Mouse (Mus musculus) embryonic facial prominence, embryonic 12.5 days (tissue): Measurements from ENCODE around the gene Erc1. TPM values are rescaled to one million over a fixed set of nuclear protein-coding genes. Genes with fewer than 3 reads are reported as not detected.
"Not testable (repeated sequence)": the region's sequence is repeated elsewhere in the genome, so short reads cannot be mapped to it uniquely, and the experiment has no call there.

Experiments
- ATAC-seq: fragments of 200-750 bp; cut with Nextera tagmentation; 2 replicates; pipeline ENCODE4 v1.8.0; 2017; ENCODE audit not compliant: insufficient number of reproducible peaks, insufficient read depth, low FRiP score, low TSS enrichment
- H3K27ac ChIP-seq: fragments of 300-500 bp; sonication (generic); 2 replicates; pipeline ENCODE4 v1.5.1; 2016; ENCODE audit warnings: mild to moderate bottlenecking
- H3K27me3 ChIP-seq: fragments of 300-500 bp; sonication (generic); 2 replicates; pipeline ENCODE4 v1.6.1; 2016; ENCODE audit warnings: mild to moderate bottlenecking, moderate library complexity
- H3K36me3 ChIP-seq: fragments of 300-500 bp; sonication (generic); 2 replicates; pipeline ENCODE4 v1.6.1; 2016; ENCODE audit warnings: mild to moderate bottlenecking
- H3K4me1 ChIP-seq: fragments of 300-500 bp; sonication (generic); 2 replicates; pipeline ENCODE4 v1.6.1; 2016
- H3K4me2 ChIP-seq: fragments of 300-500 bp; sonication (generic); replicated peaks from 2 replicates; pipeline ENCODE4 v1.6.1; 2016; ENCODE audit warnings: mild to moderate bottlenecking, moderate library complexity
- H3K4me3 ChIP-seq: fragments of 300-500 bp; sonication (generic); 2 replicates; pipeline ENCODE4 v1.5.1; 2016; ENCODE audit warnings: mild to moderate bottlenecking
- H3K9ac ChIP-seq: fragments of 300-500 bp; sonication (generic); 2 replicates; pipeline ENCODE4 v1.6.1; 2016; ENCODE audit warnings: mild to moderate bottlenecking, moderate library complexity
- H3K9me3 ChIP-seq: fragments of 300-500 bp; sonication (generic); 2 replicates; pipeline ENCODE4 v1.6.1; 2016; ENCODE audit warnings: mild to moderate bottlenecking, moderate library complexity
- whole genome bisulfite sequencing: fragments of 180-500 bp; shearing (Covaris S2); methylation state at CpG from one replicate; pipeline ENCODE4 v1.1.7; 2016; 5-methylcytosine and 5-hydroxymethylcytosine counted together
- polyA plus RNA-seq: library from polyadenylated mRNA; unstranded; fragments of >200 nt; fragmentation: Nextera tagmentation; extraction: Ambion mirVana; gene quantifications from 2 replicates; pipeline ENCODE4 v1.2.1, GENCODE M21; 2016

Erc1 gene
- polyA plus RNA-seq, 1 experiment from 2014 or later: 32.1 TPM

DNA sequence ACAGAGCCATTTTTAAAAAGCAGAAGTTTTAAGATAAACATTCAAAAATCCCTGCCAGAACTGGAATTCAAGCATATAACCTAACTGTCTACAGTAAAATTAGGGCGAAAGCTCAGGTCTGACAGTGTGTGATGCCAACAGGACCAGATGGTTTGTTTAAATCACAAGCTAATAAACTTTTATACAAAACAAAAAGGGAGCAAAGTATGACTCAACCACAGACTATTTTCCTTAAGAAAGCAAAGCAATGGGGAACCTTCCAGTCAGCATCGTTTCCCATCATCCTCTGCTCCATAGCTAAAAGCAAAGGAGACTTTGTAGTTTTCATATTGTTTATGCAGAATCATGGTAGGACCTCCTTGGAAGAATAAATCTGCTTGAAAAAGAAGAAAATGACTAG, 143.1 kb downstream of the Erc1 start:
- Histone ChIP-seq H3K9ac (no peak overlapping the region), H3K9me3 (no peaks in the 10 kb centered on the region), H3K4me1 (no peaks in the 10 kb centered on the region), H3K36me3 (no peaks in the 10 kb centered on the region), H3K4me3 (no peak overlapping the region), H3K27ac (no peak overlapping the region), H3K4me2 (no peak overlapping the region), H3K27me3 (no peaks in the 10 kb centered on the region)
- ATAC-seq: no peak
- 95% methylated on average over 2 of the region's 2 CpGs for WGBS

DNA sequence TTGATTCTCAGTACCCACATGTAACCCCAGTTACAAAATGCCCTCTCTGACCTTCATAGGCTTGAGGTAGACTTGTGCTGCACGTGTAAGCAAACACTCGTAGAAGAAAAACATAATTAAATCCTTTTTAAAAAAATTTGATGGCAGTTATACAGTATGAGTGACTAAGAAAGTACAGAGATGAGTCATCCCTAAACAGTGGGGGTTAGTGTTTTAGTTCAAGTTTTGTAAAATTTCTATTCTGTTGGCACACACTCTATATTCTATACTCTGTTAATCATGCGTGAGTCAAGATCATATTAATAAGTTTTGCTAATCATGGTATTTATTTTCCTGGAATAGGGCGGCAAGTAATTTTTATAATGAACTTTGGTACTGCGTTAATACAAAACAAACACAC, 155.2 kb downstream of the Erc1 start:
- Histone ChIP-seq H3K4me2 (no peak overlapping the region), H3K27me3 (no peaks in the 10 kb centered on the region), H3K4me1 (no peaks in the 10 kb centered on the region), H3K9ac (no peak overlapping the region), H3K36me3 (peaks cover 3% of the 10 kb centered on the region; the same call in 1 of the 2 replicates), H3K27ac (no peak overlapping the region), H3K4me3 (no peak overlapping the region), H3K9me3 (no peaks in the 10 kb centered on the region)
- ATAC-seq: no peak
- 92% methylated on average over 5 of the region's 5 CpGs for WGBS

DNA sequence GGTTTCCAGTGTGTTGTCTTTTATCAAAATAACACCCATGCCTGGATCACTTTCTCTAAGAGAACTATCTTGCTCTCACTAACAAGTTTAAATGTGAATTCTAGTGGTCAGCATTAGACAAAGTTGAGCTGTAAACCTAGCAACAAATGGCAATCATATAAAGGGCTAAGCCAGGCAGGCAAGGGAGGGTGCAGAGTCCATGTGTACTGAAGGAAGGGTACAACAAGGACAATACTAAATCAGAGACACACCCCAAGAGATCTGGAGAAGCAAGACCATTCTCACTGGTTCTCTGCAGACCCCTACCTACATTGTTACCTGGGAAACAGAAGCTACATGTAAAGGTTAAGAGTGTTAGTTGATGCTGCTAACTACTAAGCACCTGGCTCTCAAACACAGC, 161.5 kb downstream of the Erc1 start:
- no peak for ATAC-seq
- Histone ChIP-seq H3K36me3 (no peaks in the 10 kb centered on the region), H3K9me3 (no peaks in the 10 kb centered on the region), H3K4me3 (no peak overlapping the region), H3K27me3 (no peaks in the 10 kb centered on the region), H3K27ac (no peak overlapping the region), H3K4me1 (no peaks in the 10 kb centered on the region), H3K9ac (no peak overlapping the region), H3K4me2 (no peak overlapping the region)

GRCm38 (mm10) chr6:119680746-119681145, 167.2 kb downstream of the Erc1 start:
- WGBS: 88% methylated on average over 2 of the region's 2 CpGs
- no peak for ATAC-seq
- H3K4me2 ChIP-seq: no peak overlapping the region

GRCm38 (mm10) chr6:119674811-119675209, 173.2 kb downstream of the Erc1 start:
- no peak overlapping the region for H3K4me2 ChIP-seq
- peaks cover 4% of the 10 kb centered on the region; the same call in 1 of the 2 replicates for H3K36me3 ChIP-seq
- H3K4me3 ChIP-seq: no peak overlapping the region
- 91% methylated on average over 7 of the region's 7 CpGs for WGBS
- no peak overlapping the region for H3K27ac ChIP-seq
- H3K9me3 ChIP-seq: no peaks in the 10 kb centered on the region
- H3K4me1 ChIP-seq: no peaks in the 10 kb centered on the region
- no peaks in the 10 kb centered on the region for H3K27me3 ChIP-seq
- no peak for ATAC-seq
- H3K9ac ChIP-seq: no peak overlapping the region

More at GRCm38 (mm10) chr6:119680746-119681145, 167.2 kb downstream of the Erc1 start:
- Histone ChIP-seq H3K4me1 (no peaks in the 10 kb centered on the region), H3K27me3 (no peaks in the 10 kb centered on the region), H3K9me3 (no peaks in the 10 kb centered on the region), H3K36me3 (no peaks in the 10 kb centered on the region), H3K9ac (no peak overlapping the region), H3K4me3 (no peak overlapping the region), H3K27ac (no peak overlapping the region)

DNA sequence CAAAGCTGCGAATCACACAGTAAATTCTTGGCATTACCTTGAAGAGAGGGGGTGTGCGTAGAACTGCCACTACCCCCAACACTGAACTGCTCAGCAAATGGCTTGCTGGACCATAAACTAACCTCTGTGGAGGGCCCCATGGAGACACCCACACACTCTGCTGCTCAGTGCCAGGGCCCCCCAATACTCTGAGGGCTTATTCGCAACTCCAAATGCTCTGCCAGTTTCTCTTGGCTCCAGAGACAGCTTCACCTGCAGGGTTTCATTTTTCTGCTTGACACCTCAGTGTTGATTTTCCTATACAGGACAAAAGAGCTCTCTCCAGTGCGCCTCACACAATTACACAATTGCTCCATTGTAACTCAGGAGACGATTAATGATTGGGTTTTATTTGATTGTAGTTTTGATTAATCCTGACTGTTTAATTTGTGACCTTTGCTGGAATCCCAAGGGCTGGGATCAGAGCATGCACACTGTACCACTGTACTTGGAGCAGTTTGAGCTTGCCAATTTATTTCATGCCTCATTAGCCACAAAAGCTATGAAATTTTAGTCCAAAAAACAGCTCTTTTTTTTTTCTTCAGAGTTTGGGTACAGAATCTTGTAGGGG, 173.7 kb downstream of the Erc1 start:
- Histone ChIP-seq H3K27me3 (no peaks in the 10 kb centered on the region), H3K36me3 (peaks cover 4% of the 10 kb centered on the region; the same call in 1 of the 2 replicates), H3K4me1 (no peaks in the 10 kb centered on the region), H3K9me3 (no peaks in the 10 kb centered on the region), H3K4me2 (no peak overlapping the region), H3K27ac (no peak overlapping the region), H3K9ac (no peak overlapping the region), H3K4me3 (no peak overlapping the region)
- no peak for ATAC-seq
- WGBS: 85% methylated on average over 5 of the region's 5 CpGs

DNA sequence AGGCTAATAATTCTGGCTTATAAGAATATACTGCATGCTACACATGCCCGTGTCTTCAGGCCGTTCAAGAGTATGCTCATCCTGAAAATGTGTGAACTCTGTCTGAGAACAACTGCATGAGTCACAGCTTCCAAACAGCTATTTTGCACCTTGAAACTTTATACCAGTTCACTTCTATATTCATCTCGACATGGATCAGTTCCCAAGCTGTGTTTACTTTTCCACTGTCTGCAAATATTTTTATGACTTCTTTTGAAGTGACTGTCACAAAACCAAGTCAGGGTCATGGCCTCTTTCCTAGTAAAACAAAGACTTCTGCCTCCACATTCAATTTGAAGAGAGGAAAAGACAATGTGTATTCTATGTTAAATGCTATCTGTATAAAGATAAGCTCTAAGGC, 178.2 kb downstream of the Erc1 start:
- no peak for ATAC-seq
- Histone ChIP-seq H3K9me3 (no peaks in the 10 kb centered on the region), H3K4me2 (no peak overlapping the region), H3K4me3 (no peak overlapping the region), H3K9ac (no peak overlapping the region), H3K36me3 (peaks cover 4% of the 10 kb centered on the region; the same call in 1 of the 2 replicates), H3K4me1 (no peaks in the 10 kb centered on the region), H3K27me3 (no peaks in the 10 kb centered on the region), H3K27ac (no peak overlapping the region)
- WGBS: 62% methylated on average over 3 of the region's 3 CpGs

DNA sequence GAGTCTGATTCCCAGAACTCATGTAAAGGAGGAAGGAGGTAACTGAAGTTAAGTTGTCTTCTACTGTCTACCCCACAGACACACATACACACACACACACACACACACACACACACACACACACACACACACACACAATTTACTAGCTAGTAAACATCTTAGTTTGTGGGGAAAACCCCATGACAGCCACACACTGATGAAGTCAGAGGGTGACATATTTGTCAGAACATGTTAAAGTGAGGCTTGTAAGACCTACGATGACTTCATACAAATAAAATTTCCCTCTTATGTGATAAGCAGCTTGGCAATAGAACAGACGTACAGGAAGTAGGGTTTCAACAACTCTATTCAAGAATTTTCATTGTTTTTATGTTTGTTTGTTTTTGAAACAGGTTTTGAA, 185.0 kb downstream of the Erc1 start:
- no peak overlapping the region for H3K27ac ChIP-seq
- H3K9ac ChIP-seq: no peak overlapping the region
- no peaks in the 10 kb centered on the region for H3K9me3 ChIP-seq
- H3K4me2 ChIP-seq: no peak overlapping the region
- 0 out of 2 replicates have a peak, but pooled peaks cover 2% of the 10 kb centered on the region for H3K4me1 ChIP-seq
- no peaks in the 10 kb centered on the region for H3K36me3 ChIP-seq
- H3K27me3 ChIP-seq: no peaks in the 10 kb centered on the region
- no peak for ATAC-seq
- H3K4me3 ChIP-seq: no peak overlapping the region
- 81% methylated on average over 2 of the region's 2 CpGs for WGBS

- Histone ChIP-seq H3K4me3 (no peak overlapping the region), H3K4me1 (0 out of 2 replicates have a peak, but pooled peaks cover 2% of the 10 kb centered on the region), H3K4me2 (no peak overlapping the region), H3K27me3 (no peaks in the 10 kb centered on the region), H3K9me3 (no peaks in the 10 kb centered on the region), H3K9ac (no peak overlapping the region), H3K36me3 (no peaks in the 10 kb centered on the region), H3K27ac (no peak overlapping the region)
- WGBS: 58% methylated on average over 3 of the region's 3 CpGs
- no peak for ATAC-seq
These were observed 186.9 kb downstream of the Erc1 start for GRCm38 (mm10) chr6:119661081-119661493.

DNA sequence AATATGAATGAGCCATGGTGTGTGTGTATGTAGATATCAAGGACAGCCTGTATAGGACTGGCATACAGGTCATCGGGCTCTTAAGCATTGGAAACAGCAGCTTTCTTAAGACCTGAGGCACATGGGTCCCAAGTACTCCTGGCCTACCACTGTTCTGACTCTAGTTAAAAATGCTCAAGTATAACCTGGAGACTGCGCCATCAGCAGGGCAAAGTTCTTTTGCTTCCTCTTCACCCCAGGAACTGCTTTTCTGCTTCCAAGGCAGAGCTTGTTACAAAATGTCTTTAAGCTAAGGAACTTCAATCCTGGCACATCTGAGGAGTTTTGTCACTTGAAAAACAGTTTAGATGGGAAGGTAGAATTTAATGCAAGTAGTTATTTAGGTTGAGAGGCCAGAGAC, 189.5 kb downstream of the Erc1 start:
- Histone ChIP-seq H3K4me3 (no peak overlapping the region), H3K9ac (no peak overlapping the region), H3K27me3 (no peaks in the 10 kb centered on the region), H3K27ac (no peak overlapping the region), H3K9me3 (no peaks in the 10 kb centered on the region), H3K4me1 (0 out of 2 replicates have a peak, but pooled peaks cover 2% of the 10 kb centered on the region), H3K36me3 (no peaks in the 10 kb centered on the region), H3K4me2 (no peak overlapping the region)
- WGBS: 95% methylated on average over 2 of the region's 2 CpGs
- no peak for ATAC-seq

DNA sequence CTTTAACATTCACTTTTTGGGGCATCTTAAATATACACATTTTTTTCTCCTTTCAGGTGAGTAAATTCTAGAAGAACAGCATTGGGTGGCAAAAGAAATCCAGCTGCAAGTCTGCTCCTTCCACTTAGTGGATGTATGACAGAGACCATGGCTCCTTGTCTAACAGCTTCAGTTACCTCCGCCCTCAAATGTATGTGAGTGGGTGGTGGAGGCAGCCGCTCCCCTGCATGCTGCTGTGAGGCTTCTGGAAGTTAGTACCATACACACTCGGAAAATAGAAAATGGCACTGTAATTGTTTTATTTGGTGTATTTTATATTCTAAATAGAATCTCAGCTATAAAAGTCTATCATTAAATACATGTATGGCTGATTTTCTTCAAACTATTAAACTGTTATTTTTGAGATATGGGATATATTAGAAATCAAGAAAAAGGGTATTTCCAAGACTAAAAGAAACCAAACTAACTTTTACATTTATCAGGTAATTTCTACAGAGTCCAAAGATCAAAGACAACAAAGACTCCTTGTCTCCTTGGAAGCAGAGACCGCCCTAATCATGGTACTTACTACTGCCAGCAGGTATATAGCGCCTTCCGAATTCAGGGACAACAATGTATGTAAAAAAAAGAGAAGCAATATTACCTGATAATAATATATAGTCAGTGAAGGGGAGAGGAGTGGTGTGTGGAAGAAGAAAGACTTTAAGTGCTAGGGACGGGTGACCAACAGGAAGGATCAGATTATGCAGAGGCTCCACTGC, 190.4 kb downstream of the Erc1 start:
- H3K4me1 ChIP-seq: 0 out of 2 replicates have a peak, but pooled peaks cover 2% of the 10 kb centered on the region
- no peak overlapping the region for H3K9ac ChIP-seq
- no peak for ATAC-seq
- H3K9me3 ChIP-seq: no peaks in the 10 kb centered on the region
- H3K4me2 ChIP-seq: no peak overlapping the region
- H3K27me3 ChIP-seq: no peaks in the 10 kb centered on the region
- no peak overlapping the region for H3K27ac ChIP-seq
- no peaks in the 10 kb centered on the region for H3K36me3 ChIP-seq
- H3K4me3 ChIP-seq: no peak overlapping the region
- 87% methylated on average over 7 of the region's 7 CpGs for WGBS

DNA sequence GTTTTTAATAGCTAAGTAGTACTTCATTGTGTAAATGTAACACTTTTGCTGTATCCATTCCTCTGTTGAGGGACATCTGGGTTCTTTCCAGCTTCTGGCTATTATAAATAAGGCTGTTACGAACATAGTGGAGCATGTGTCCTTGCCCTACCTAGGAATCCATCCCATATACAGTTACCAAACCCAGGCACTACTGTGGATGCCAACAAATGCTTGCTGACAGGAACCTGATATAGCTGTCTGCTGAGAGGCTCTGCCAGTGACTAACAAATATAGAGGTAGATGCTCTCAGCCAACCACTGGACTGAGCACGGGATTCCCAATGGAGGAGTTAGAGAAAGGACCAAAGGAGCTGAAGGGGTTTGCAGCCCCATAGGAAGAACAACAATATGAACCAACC, 193.2 kb downstream of the Erc1 start:
- not testable (repeated sequence) for H3K4me3 ChIP-seq, H3K27ac ChIP-seq, H3K9ac ChIP-seq, ATAC-seq, H3K4me2 ChIP-seq, H3K4me1 ChIP-seq, H3K9me3 ChIP-seq, H3K27me3 ChIP-seq, H3K36me3 ChIP-seq
- 79% methylated on average over 2 of the region's 2 CpGs for WGBS
